Mouse (Mus musculus) sigmoid colon, adult 10 weeks (tissue): Measurements from ENCODE around the gene Vmn2r83. TPM values are rescaled to one million over a fixed set of nuclear protein-coding genes. Genes with fewer than 3 reads are reported as not detected.

Experiments used
- polyA plus RNA-seq: library from polyadenylated mRNA; stranded (reverse); fragments of 350-450 nt; fragmentation: Illumina TruSeq; extraction: RNeasy Lipid Tissue Mini Kit (QIAGEN cat#74804); gene quantifications from one replicate; pipeline ENCODE4 v1.2.3, GENCODE M21; 2014; ENCODE audit warnings: low read depth, low replicate concordance

Vmn2r83 gene
- not detected for polyA plus RNA-seq

GRCm38 (mm10) chr10:79468431-79468830, at the start of gene Vmn2r83:
Vmn2r83 (plus strand) TSS chr10:79468731.

GRCm38 (mm10) chr10:79533126-79533911, 64.8 kb downstream of the Vmn2r83 start, which contains the start of gene Plpp2:
Plpp2 (minus strand) TSS chr10:79533796.

Other genes starting within 250 kb of the Vmn2r83 start
- not detected for gene Vmn2r81, start 221.0 kb upstream of the Vmn2r83 start, polyA plus RNA-seq
- gene Vmn2r82, start 112.2 kb upstream of the Vmn2r83 start, polyA plus RNA-seq: not detected
- gene Plpp2, start 65.1 kb downstream of the Vmn2r83 start, polyA plus RNA-seq: 9.2 TPM
- gene Mier2, start 86.5 kb downstream of the Vmn2r83 start, polyA plus RNA-seq: not detected
- gene Theg, start 118.6 kb downstream of the Vmn2r83 start, polyA plus RNA-seq: not detected
- gene C2cd4c, start 145.3 kb downstream of the Vmn2r83 start, polyA plus RNA-seq: 0.16 TPM
- gene Shc2, start 169.2 kb downstream of the Vmn2r83 start, polyA plus RNA-seq: 1.5 TPM
- not detected for gene Odf3l2, start 177.0 kb downstream of the Vmn2r83 start, polyA plus RNA-seq
- not detected for gene Madcam1, start 195.8 kb downstream of the Vmn2r83 start, polyA plus RNA-seq
- gene Tpgs1, start 200.6 kb downstream of the Vmn2r83 start, polyA plus RNA-seq: not detected
- gene Cdc34, start 213.5 kb downstream of the Vmn2r83 start, polyA plus RNA-seq: not detected
- not detected for gene Gzmm, start 220.3 kb downstream of the Vmn2r83 start, polyA plus RNA-seq
- 376 TPM for gene Bsg, start 235.8 kb downstream of the Vmn2r83 start, polyA plus RNA-seq
- gene Hcn2, start 247.9 kb downstream of the Vmn2r83 start, polyA plus RNA-seq: 0.22 TPM